Mouse (Mus musculus) right cerebral cortex, adult 2 months (tissue): ENCODE measurements around the gene Prr29.

ENCODE experiments used
- DNase-seq, 2 experiments: peaks; one replicate each; pipeline ENCODE4 v3.0.0; 2021 to 2022; ENCODE audit warnings: low spot score in 2 of 2

The Prr29 gene

DNA sequence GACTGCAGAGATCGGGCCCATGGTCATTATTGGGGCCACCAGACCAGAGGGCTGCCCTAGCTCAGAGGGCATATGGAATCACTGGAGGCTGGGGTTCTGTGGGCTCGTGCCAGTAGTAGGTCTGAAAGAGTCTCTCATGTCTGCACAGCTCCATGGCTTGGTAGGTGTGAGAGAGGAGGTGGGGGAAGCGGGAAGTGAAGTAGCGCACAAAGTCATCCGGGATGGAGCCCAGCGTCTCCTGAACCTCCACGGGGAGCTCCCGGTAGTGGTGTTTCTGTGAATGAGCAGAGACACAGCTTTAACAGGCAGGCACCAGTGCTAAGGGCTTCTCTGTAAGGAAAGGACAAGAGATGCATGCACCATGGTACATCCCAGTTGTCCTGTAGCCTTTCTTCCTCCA lies 33.2 kb downstream of the Prr29 start:
- DNase-seq: no peak

GRCm38 (mm10) chr11:106410011-106410410 lies 44.7 kb downstream of the Prr29 start:
- DNase-seq: no peak

- DNase-seq: no peak
These were observed 45.2 kb downstream of the Prr29 start for GRCm38 (mm10) chr11:106410507-106410906.

- DNase-seq: no peak
These were observed 45.9 kb downstream of the Prr29 start for GRCm38 (mm10) chr11:106411157-106411556.

- DNase-seq: no peak
These were observed 47.5 kb downstream of the Prr29 start for GRCm38 (mm10) chr11:106412641-106413360.

DNA sequence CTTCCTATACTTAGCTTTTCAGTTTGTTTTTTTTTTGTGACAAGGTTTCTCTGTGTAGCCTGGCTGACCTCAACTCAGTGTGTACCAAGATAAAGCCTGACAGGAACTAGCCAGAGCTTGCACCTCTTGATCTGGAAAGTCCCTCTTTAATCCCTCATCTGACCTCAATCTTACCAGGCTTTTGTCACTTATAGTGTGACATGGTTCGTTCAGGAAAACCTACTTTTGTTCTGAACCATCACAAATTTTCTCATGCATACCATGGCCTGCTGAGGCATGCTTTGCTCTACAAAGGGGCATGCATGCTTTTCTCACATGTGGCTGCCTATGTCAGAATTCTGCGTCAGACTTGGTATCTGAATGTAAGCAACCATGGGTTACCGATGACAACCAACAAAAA lies 51.1 kb downstream of the Prr29 start:
- no peak for DNase-seq

- no peak for DNase-seq
These were observed 52.6 kb downstream of the Prr29 start for GRCm38 (mm10) chr11:106417860-106418259.

GRCm38 (mm10) chr11:106418622-106419196 lies 53.4 kb downstream of the Prr29 start:
- peak; percentile 84 to 91 for DNase-seq

- DNase-seq: peak in 1 of 2 experiments; percentile 6
These were observed 54.2 kb downstream of the Prr29 start for GRCm38 (mm10) chr11:106419262-106420102.

GRCm38 (mm10) chr11:106425201-106425600 lies 59.9 kb downstream of the Prr29 start:
- no peak for DNase-seq

DNA sequence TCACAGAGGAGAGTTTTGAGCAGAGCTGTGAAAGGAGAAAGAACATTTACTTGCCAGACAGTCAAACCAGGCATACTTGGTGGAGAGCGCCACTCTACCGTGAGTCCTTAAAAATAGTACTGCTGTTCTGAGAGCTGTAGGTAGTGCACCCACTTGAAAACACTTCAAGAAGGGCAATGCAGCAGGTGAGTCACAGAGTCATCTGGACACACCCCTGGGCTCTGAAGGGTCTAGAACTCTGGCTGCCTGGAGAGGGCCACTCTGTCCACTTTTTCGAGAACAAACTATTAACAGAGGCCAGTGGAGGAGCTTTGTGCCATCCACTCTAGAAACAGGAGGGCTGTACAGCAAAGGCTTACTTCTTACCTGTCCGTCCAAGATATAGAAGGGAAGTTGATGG lies 61.2 kb downstream of the Prr29 start:
- no peak for DNase-seq
